Mouse (Mus musculus): ENCODE results near the gene Zfp773.
A peak's percentile ranks its signal among the peaks of the same experiment; 100 is the strongest.
"Not testable (repeated sequence)": the region's sequence is repeated elsewhere in the genome, so short reads cannot be mapped to it uniquely, and the experiment has no call there.

Gene Zfp773

DNA sequence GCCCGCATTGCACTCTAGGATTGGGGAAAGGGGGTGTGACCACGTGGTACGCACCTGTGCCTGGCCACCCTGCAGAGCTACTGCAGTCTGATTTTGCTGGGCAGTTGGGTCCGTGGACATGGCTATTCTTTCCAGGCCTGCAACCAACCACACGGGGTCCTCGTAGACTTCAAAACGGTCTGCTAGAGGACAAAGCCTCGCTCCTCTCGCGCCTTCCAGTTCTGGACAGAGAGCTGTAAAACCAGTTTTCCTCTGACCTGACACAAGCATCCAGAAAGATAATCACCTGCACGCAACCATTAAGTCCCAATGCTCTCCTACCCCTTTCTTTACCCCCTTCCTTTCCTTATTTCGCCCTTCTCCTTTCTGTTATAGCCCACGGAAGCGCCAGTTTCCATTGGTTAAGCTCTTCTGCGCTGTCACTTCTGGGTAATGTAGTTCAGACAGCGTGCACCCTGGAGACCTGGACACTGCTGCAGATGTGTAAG, at the start of gene Zfp773:
Zfp773 (minus strand) TSS at position 377 of the 488 bp plus-strand sequence.
- peak; percentile 20 for DNase-seq (ENCODE audit: low read depth)

DNA sequence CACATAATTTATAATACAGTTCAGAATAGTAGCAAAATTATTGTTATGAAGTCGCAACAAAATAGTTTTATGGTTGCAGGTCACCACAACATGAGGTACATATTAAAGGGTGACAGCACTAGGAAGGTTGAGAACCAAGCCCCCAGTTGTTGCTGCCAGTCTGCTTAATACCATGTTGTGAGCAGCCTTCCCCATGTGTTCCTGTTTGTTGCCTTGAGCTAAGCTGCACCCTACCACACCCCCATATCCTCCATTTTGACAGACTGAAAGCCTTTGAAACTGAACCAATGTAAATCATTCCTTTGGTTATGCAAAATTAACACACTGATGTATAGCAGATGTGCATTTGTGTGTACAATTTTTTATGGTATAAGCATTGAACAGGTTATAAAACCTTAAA, 49.3 kb upstream of the Zfp773 start:
- no peak for DNase-seq (ENCODE audit: low read depth)

DNA sequence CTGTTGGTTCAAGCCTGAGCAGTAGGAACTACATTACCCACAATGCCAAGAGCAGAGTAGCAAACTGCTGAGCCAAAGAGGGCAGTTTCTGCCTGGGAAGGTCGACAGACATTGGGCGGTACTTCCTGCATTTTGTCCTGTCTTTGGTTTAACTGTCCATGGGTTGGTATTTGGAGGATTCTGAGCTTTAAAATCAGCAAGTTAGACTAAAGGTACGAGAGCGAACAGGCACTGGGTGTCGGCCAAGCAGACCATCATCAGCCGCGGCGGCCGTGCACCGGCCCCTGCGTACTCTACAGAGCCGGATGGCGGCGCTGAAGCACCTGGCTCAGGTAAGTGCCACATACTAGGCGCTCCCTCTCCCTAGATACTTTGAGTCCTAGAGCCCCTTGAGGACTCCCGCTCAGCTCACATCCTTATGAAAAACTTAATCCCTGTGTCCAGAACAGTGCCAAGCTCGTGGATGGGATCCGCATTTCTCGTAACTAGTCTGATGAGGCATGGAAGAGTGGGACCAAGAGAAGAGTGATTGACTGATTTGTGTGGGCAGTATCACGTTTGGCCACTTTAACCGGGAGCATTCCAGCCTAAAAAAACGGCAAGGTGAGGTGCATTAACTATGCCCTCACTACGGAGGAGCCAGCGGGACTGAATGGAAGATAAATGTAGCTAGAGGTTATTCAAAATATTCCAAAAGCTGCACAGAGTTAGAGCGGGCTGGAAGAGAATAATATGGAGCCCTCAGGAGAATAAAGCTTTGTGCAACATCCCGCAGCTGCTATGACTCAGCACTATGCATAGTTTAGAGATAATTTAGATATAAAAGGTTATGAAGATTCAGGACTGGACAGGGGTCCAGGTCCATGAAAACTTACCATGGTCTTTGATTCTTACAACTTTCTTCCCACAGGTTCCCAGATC, 34.9 kb upstream of the Zfp773 start, which contains the start of gene Zfp418:
Zfp418 (plus strand) TSS at position 104 of the 921 bp plus-strand sequence.
- peak; percentile 74 for DNase-seq (ENCODE audit: low read depth)

DNA sequence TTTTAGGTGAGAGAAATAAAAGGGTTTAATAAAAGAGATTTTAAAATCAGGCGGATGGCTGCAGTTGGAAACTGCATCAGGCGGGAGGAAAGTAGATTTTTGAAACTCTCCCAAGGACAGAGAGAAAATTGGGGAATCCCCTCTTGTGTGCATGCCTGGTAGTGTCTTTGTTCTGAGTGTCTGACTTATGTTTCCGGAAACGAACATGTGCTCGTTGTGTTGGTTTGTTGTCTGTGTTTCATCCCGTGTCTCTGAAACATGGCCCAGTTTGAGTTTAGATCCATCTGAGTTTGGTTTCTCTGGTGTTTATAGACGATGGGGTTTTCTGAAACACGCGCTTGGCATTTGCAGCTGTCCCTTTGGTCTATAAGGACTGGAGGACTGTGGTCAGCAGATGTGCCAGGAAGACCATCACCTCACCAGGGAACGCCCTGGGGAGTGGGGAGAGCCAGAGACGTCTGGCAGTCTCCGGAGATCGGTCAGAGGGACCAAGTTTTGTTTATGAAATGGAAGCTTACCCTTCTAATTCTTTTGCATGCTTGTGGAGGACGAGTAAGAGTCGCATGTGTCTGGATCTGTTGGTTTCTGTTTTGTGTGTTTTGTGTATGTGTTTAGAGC, 9.5 kb upstream of the Zfp773 start:
- no peak for DNase-seq (ENCODE audit: low read depth)

DNA sequence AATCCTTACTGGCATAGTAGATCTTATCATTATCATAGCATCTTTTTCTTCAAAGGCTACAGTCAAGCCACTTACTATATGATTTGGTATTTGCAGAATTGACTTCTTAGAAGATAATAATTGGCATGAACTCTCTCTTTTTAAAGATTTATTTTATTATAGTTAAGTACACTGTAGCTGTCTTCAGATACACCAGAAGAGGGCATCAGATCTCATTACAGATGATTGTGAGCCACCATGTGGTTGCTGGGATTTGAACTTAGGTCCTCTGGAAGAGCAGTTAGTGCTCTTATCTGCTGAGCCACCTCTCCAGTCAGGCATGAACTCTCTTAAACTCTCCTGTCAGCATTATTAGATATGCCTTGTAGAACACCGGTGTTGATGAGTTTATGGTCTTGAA, 7.7 kb upstream of the Zfp773 start:
- no peak for DNase-seq (ENCODE audit: low read depth)

DNA sequence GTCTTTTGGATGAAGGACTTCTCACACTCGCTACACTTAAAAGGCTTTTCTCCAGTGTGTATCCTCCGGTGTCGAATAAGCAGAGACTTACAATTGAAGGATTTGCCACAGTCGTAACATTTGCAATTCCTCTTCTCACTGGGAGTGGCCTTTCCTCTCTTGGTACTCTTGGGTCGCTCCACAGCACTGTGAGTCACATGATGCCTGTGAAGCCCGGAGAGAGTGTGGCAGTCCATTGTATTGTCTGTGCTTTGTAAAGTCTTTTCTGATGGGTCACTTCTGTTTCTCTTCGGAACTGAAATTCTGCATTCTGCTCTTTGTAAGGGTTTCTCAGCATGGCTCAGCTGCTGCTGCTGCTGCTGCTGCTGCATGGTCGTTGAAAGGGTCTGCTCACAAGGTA, 3.8 kb downstream of the Zfp773 start:
- DNase-seq (ENCODE audit: low read depth) = no peak

DNA sequence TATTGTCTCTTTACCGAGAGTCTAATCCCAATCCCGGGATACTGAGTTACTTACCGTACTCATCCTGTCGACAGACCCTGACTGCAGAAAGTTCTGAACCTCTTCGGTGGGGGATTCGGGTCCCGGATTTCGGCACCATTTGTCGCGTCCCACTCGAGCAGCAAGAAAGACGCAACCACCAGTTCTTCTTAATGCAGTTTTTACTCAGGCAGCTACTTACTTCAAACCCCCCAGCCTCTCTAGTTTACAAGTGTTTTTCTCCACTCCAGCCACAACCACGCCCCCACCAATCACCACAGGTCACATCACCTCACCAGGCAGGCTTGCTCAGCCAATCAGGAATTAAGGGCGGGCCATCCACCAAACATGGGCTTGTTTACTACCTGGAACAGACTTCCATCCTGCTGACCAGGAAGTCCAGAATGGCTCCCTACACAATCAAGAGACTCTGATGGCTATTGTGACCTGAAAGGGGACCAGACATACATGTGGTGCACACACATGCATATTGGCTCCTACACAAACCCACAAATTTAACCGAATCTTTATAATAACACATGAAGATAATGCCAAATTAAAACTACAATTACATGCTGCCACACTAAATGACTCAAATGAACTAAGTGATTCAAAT, 5.9 kb downstream of the Zfp773 start:
- DNase-seq (ENCODE audit: low read depth) = not testable (repeated sequence)

DNA sequence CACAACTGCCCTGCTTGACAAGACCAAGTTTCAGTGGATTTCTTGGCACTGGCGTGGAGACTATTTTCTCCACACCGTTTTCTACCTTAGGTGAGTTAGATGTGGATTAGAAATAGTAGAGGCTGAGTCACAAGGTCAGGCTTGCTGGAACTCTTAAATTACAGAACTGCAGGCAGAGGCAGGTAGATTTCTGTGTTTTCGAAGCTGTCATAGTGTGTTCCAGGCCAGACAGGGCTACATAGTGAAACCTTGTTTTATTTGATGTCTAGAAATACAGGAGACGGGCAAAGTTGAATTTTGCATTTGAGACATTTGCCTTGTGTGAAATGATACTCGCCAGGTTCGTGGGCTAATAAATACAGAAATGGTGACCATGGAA, 15.0 kb downstream of the Zfp773 start:
- no peak for DNase-seq (ENCODE audit: low read depth)

DNA sequence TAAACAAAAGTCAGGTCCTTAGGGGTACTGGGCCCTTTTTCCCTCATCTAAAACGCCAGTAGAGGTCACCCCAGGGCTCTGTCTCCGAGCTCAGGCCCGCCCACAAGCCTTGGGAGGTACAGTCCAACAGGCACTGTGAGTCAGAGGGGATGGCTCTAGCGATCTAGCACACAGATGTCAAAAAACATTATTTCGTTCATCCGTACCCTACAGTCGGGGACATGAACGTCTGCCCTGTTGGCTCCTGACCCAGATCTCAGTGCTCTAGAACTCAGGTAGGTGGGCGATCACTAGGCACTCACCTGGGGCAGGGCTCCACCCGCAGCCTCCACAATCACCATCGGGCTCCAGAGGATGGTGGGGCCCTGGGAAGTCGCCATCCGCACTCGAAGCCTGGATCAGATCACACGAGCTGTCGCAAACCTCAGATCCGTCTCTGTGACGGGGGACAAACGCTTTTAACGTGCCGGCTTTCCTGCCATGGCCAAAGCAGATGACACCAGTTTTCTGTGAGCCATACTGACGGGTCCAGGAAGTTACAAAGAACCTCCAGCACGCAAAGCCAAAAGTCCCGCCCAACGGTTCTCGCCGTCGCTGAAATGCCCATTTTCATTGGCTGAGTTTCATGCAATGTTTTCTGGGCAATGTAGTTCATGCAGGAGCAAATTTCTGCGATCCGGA, 15.5 kb downstream of the Zfp773 start, which contains the start of gene Zfp954:
Zfp954 (minus strand) TSS at position 568 of the 681 bp plus-strand sequence.
- DNase-seq (ENCODE audit: low read depth) = peak; percentile 91

DNA sequence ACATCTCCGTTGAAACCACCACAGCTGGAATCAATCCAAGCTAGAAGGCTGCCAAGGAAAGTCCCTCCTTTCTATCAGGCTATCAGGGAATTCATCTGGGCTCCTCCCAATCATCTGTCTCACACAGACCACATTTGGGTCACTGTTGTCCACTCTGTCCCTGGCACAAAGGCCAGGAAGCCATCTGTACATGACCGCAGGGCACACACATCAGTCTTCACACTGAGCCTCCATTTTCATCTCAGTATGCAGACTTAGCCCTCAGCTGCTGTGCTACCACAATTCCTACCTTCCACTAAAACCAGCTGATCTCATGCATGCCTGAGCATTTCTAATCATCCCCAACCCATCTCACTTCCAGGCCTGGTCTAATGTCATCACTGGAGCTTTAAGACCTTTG, 18.1 kb downstream of the Zfp773 start:
- no peak for DNase-seq (ENCODE audit: low read depth)

DNA sequence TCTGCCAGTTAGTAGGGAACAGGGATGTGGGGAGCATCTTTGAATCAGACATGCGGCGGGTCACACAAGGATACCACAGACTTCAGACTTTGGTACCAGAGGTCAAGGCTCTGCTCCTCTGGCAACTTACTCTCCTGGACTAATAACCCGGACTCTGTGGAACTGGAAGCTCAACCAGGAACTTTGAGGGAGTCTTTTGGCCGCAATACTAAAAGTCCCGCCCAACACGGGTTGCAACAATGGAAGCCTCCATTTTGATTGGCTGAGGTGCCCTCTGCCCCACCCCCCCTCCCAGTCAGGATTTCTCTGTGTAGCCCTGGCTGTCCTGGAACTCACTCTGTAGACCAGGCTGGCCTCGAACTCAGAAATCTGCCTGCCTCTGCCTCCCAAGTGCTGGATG, 28.1 kb downstream of the Zfp773 start:
- DNase-seq (ENCODE audit: low read depth) = no peak

Measured in 416B (cell line).